Mouse (Mus musculus): ENCODE measurements around the gene Fancc.

DNA sequence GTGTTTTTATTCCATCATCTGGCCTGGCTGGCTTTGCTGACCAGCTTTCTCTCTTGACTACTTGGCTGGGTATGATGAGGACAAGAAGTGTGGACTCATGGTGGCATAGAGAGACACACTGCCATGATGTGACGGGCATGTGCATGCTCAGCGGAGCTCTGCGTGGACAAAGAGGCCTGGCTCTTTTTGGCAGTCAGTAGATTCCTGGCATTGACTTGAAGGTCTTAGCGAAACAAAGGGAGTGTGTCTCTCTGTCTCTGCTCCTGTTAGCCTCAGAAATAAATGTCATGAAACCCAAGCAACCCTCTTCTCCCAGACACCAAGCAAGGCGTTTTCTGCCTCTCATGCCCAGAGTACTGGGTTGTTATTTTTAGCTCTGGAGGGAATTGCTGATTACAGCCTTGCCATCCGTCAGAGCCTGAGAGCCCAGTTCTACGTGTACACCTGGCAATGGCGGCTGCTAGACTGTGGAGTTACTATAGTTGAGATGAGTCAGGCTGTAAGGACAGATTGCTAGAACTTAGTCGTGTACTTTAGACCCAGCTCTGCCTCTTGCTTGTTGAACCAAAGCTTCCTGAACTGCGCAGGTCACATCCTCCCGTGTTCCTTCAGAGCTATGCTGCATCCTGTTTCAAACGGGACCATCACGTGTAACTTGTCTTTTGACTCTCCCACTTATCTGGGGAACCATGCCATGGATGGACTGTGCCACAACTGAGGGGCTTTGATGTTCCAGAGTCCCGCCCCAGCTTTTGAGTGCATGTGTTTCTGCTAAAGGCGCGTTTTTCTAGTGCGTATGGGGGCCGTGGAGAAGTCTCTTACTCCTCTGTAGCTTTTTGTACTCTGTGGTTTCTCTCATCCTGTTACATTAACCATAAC lies 236.1 kb downstream of the Fancc start:
- TF ChIP-seq CTCF (IDR thresholded peaks at IDR 0.05; ENCODE audit: borderline replicate concordance, insufficient read depth, low read depth, low read length) (no peak), POLR2A (IDR thresholded peaks at IDR 0.05; ENCODE audit: borderline replicate concordance, insufficient read depth, low read length) (no peak)
